In the genomic region with DNA sequence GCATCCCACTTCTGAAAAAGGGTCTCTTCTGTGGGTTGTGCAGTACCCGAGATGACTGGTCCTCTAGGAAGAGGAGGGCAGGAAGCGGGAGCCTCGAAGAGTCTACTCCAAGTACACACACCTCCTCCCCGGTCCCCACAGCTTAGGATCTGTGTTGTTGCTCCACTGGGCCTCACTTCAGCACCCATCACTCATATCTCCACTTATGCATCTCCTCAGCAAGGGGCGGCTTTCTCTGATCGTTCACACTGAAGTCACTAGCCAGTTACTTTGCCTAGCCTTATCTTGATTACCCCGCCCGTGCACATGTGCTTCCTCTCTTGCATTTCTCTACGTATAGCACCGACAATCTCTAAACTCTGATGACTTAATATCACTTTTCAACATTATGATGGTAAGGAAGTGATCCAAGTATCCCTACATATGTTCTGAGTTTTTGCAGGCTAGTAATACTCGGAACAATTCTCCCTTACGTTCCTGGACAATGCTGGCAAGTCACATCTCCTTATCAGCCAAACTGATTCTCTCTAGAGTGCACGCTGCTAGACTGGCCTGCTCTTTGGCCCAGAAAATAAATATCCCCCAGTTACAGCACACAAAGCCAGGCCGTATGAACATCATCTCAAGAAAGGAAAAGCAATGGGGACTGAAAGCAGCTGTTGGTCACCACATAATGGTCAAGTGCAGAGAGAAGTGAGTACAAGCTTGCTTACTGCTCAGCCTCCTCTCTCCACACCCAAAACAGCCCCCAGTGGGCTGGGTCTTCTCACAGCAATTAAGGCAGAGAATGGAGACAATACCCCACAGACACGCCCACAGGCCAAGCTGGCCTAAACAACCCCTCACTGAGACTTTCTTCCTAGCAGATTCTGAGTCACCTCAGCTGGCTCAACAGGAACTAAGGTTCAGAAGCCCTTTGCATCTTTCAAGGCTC, we compare ENCODE assay signal across 19 mouse cellular contexts. TPM values are rescaled to one million over a fixed set of nuclear protein-coding genes. Genes with fewer than 3 reads are reported as not detected.
DNase-seq lines count a peak whose midpoint lies in the region; ATAC-seq and TF ChIP-seq lines count a peak whose summit lies in the region.
"Had no signal": no experiment of that assay in that cellular context is flagged by ENCODE, and none has a peak within 500 bp of the region (broad histone marks: within the 10 kb centered on the region; RNA-seq: fewer than 3 reads in every experiment).

No protein-coding gene starts in this region.

- in situ Hi-C loops in ES-E14 (cut with MboI; ENCODE audit: low sequenced_read_pairs in 2 of 2, unreplicated experiment in 2 of 2) = no loop called here

- 49% methylated on average over 15 of the region's 15 CpGs for WGBS in heart, embryonic 16.5 days
- 58% methylated on average over 15 of the region's 15 CpGs for WGBS in heart, embryonic 11.5 days (ENCODE audit: insufficient replicate concordance)
- WGBS in liver, embryonic 12.5 days (ENCODE audit: insufficient replicate concordance) = 41% methylated on average over 15 of the region's 15 CpGs

- no peaks in the 10 kb centered on the region for H3K27me3 ChIP-seq in heart, embryonic 16.5 days (ENCODE audit: control insufficient read depth, insufficient read depth, low read length)
- no peaks in the 10 kb centered on the region for H3K27me3 ChIP-seq in heart, embryonic 11.5 days (ENCODE audit: control insufficient read depth, insufficient read depth, low read length)
- H3K27me3 ChIP-seq in liver, embryonic 12.5 days (replicated peaks) = no peaks in the 10 kb centered on the region
- H3K27me3 ChIP-seq: hindbrain, embryonic 12.5 days; neural tube, embryonic 12.5 days had no signal

- H3K9me3 ChIP-seq in heart, embryonic 16.5 days (replicated peaks; ENCODE audit: control insufficient read depth, low read length) = peaks cover 6% of the 10 kb centered on the region
- H3K9me3 ChIP-seq in heart, embryonic 11.5 days (replicated peaks; ENCODE audit: control insufficient read depth, low read length) = no peaks in the 10 kb centered on the region
- no peaks in the 10 kb centered on the region for H3K9me3 ChIP-seq in liver, embryonic 12.5 days (replicated peaks)
- no peaks in the 10 kb centered on the region for H3K9me3 ChIP-seq in ES-E14 (ENCODE audit: control insufficient read depth, insufficient read depth, low read depth, low read length)
- H3K9me3 ChIP-seq: neural tube, embryonic 12.5 days had no signal

- TF ChIP-seq POLR2A in embryonic fibroblast, embryonic 13.5 days (IDR thresholded peaks at IDR 0.05; ENCODE audit: low read depth, low read length) = no peak

- ATAC-seq in heart, embryonic 16.5 days (replicated peaks; ENCODE audit: extremely low read depth, insufficient read depth, low FRiP score) = peak; percentile 67; the same call in 1 of the 2 replicates
- no peak for ATAC-seq in heart, embryonic 11.5 days (replicated peaks; ENCODE audit: insufficient number of reproducible peaks, low FRiP score, low TSS enrichment)
- peak; percentile 75 for ATAC-seq in liver, embryonic 12.5 days

- no peak for DNase-seq in liver
- peak; percentile 39 for DNase-seq in ES-E14 (ENCODE audit: low read depth, low spot score)
- no peak for DNase-seq in gastrocnemius, postnatal 36 days
- no peak for DNase-seq in gastrocnemius, postnatal 25 days
- DNase-seq: adrenal gland, postnatal 36 days; cerebellum, adult 9-11 months; gastrocnemius, postnatal 10 days had no signal

- H3K36me3 ChIP-seq in heart, embryonic 16.5 days (ENCODE audit: control insufficient read depth, insufficient read depth) = no peaks in the 10 kb centered on the region
- no peaks in the 10 kb centered on the region for H3K36me3 ChIP-seq in heart, embryonic 11.5 days (ENCODE audit: control insufficient read depth, insufficient read depth, low read length)
- H3K36me3 ChIP-seq in liver, embryonic 12.5 days = no peaks in the 10 kb centered on the region
- H3K36me3 ChIP-seq in ES-E14 (ENCODE audit: control insufficient read depth, insufficient read depth, low read length, poor library complexity, severe bottlenecking) = no peaks in the 10 kb centered on the region
- H3K36me3 ChIP-seq: G1E; hindbrain, embryonic 12.5 days; neural tube, embryonic 12.5 days had no signal

- TF ChIP-seq CTCF in embryonic fibroblast, embryonic 13.5 days (IDR thresholded peaks at IDR 0.05; ENCODE audit: borderline replicate concordance, insufficient read depth, low read length) = no peak

- H3K9ac ChIP-seq in heart, embryonic 16.5 days (ENCODE audit: low read length) = no peak overlapping the region
- H3K9ac ChIP-seq in heart, embryonic 11.5 days (ENCODE audit: low read depth, low read length) = no peak overlapping the region
- H3K9ac ChIP-seq in liver, embryonic 12.5 days = no peak overlapping the region
- H3K9ac ChIP-seq in ES-E14 (ENCODE audit: insufficient read depth, low read depth, low read length, poor library complexity, severe bottlenecking) = no peak overlapping the region
- H3K9ac ChIP-seq: hindbrain, embryonic 12.5 days; neural tube, embryonic 12.5 days had no signal

- peaks cover 3% of the 10 kb centered on the region; the same call in 1 of the 2 replicates for H3K4me1 ChIP-seq in heart, embryonic 16.5 days (ENCODE audit: control insufficient read depth, insufficient read depth, low read length)
- peaks cover 4% of the 10 kb centered on the region; the same call in 1 of the 2 replicates for H3K4me1 ChIP-seq in heart, embryonic 11.5 days (ENCODE audit: control insufficient read depth, insufficient read depth, low read length)
- peaks cover 11% of the 10 kb centered on the region for H3K4me1 ChIP-seq in liver, embryonic 12.5 days
- peaks cover 1 to 4% of the 10 kb centered on the region in 2 experiments; a peak in 1 of 4 replicates for H3K4me1 ChIP-seq in ES-E14 (ENCODE audit: control insufficient read depth in 2 of 2, insufficient read depth in 2 of 2, low read length in 2 of 2, poor library complexity in 1 of 2)
- H3K4me1 ChIP-seq in embryonic fibroblast, embryonic 13.5 days (ENCODE audit: control insufficient read depth, insufficient read depth, low read length) = peaks cover 2% of the 10 kb centered on the region; the same call in 1 of the 2 replicates
- H3K4me1 ChIP-seq: neural tube, embryonic 12.5 days had no signal

- intact Hi-C loops in gastrocnemius, postnatal 36 days (cut with DNase I) = no loop called here

- no peak overlapping the region for H3K4me3 ChIP-seq in heart, embryonic 16.5 days (ENCODE audit: low read length)
- H3K4me3 ChIP-seq in heart, embryonic 11.5 days (ENCODE audit: low read depth, low read length) = no peak overlapping the region
- no peak overlapping the region for H3K4me3 ChIP-seq in liver, embryonic 12.5 days
- no peak overlapping the region for H3K4me3 ChIP-seq in ES-E14 (ENCODE audit: insufficient read depth in 1 of 2, low read depth in 1 of 2, low read length in 2 of 2, poor library complexity in 1 of 2, severe bottlenecking in 1 of 2)
- H3K4me3 ChIP-seq in embryonic fibroblast, embryonic 13.5 days (ENCODE audit: insufficient read depth, low read length) = no peak overlapping the region
- H3K4me3 ChIP-seq: hindbrain, embryonic 12.5 days; neural tube, embryonic 12.5 days had no signal

- no peak overlapping the region for H3K4me2 ChIP-seq in heart, embryonic 16.5 days (ENCODE audit: low read depth, low read length)
- H3K4me2 ChIP-seq in heart, embryonic 11.5 days = no peak overlapping the region
- H3K4me2 ChIP-seq in liver, embryonic 12.5 days = no peak overlapping the region
- H3K4me2 ChIP-seq: hindbrain, embryonic 12.5 days; neural tube, embryonic 12.5 days had no signal

- 0 out of 2 replicates have a peak overlapping the region, but pooled peaks have one; percentile 4 for H3K27ac ChIP-seq in heart, embryonic 16.5 days (ENCODE audit: low read length)
- no peak overlapping the region for H3K27ac ChIP-seq in heart, embryonic 11.5 days (ENCODE audit: low read depth, low read length)
- no peak overlapping the region for H3K27ac ChIP-seq in liver, embryonic 12.5 days
- H3K27ac ChIP-seq in ES-E14 (ENCODE audit: insufficient read depth, low read depth, low read length, poor library complexity, severe bottlenecking) = no peak overlapping the region
- peak overlapping the region; percentile 42; the same call in 1 of the 2 replicates for H3K27ac ChIP-seq in embryonic fibroblast, embryonic 13.5 days (ENCODE audit: insufficient read depth, low read length)
- H3K27ac ChIP-seq: hindbrain, embryonic 12.5 days; macrophage; neural tube, embryonic 12.5 days had no signal

TF ChIP-seq in ES-E14, 5 proteins besides CTCF, POLR2A, EP300 and RAD21:
- TF ChIP-seq ZC3H11A (IDR thresholded peaks at IDR 0.05; ENCODE audit: borderline replicate concordance, low read depth, low read length) (no peak), CHD2 (IDR thresholded peaks at IDR 0.05; ENCODE audit: low read depth, low read length) (no peak), MAFK (IDR thresholded peaks at IDR 0.05; ENCODE audit: insufficient read depth, low read depth, low read length) (no peak), HCFC1 (IDR thresholded peaks at IDR 0.05; ENCODE audit: borderline replicate concordance, insufficient read depth, low read length) (no peak), ZNF384 (IDR thresholded peaks at IDR 0.05; ENCODE audit: low read depth, low read length) (no peak)

RNA-seq across cellular contexts. Expression of a gene that starts 56.8 kb away (rescaled TPM):
- polyA plus RNA-seq in heart, embryonic 16.5 days (2015; fragmentation: Nextera tagmentation; extraction: Ambion mirVana) = 10.9 and 16.8 TPM in 2 replicates
- polyA plus RNA-seq in heart, embryonic 11.5 days (2014; fragmentation: Nextera tagmentation; extraction: Ambion mirVana) = 4.5 and 8.0 TPM in 2 replicates
- polyA plus RNA-seq in liver, embryonic 12.5 days (2016; fragmentation: Nextera tagmentation; extraction: Ambion mirVana) = not detected in 2 replicates
- not detected in 2 replicates for total RNA-seq in ES-E14 (2012; rRNA removed)
- polyA plus RNA-seq in embryonic fibroblast, embryonic 13.5 days (2011; ENCODE audit: insufficient read length, low read depth, missing spikeins) = 1.2 TPM in 1 of 2 replicates, not detected in the other
- total RNA-seq in gastrocnemius, postnatal 36 days (2021) = not detected
- total RNA-seq in gastrocnemius, postnatal 25 days (2021) = under 1 TPM in 1 of 2 experiments, not detected in 1; 0.11 TPM
- polyA plus RNA-seq: C2C12, G1E, macrophage had no signal

RNA-seq across cellular contexts. Expression of a gene that starts 58.2 kb away (rescaled TPM):
- polyA plus RNA-seq in heart, embryonic 16.5 days (2015; fragmentation: Nextera tagmentation; extraction: Ambion mirVana) = 0.24 and 0.58 TPM in 2 replicates
- not detected in 2 replicates for polyA plus RNA-seq in heart, embryonic 11.5 days (2014; fragmentation: Nextera tagmentation; extraction: Ambion mirVana)
- not detected in 2 replicates for polyA plus RNA-seq in liver, embryonic 12.5 days (2016; fragmentation: Nextera tagmentation; extraction: Ambion mirVana)
- 1.3 and 5.7 TPM in 2 replicates for total RNA-seq in ES-E14 (2012; rRNA removed)
- polyA plus RNA-seq in embryonic fibroblast, embryonic 13.5 days (2011; ENCODE audit: insufficient read length, low read depth, missing spikeins) = not detected in 2 replicates
- not detected for total RNA-seq in gastrocnemius, postnatal 36 days (2021)
- not detected for total RNA-seq in gastrocnemius, postnatal 25 days (2021)
- total RNA-seq: adrenal gland, postnatal 36 days; G1E; gastrocnemius, postnatal 10 days; left cerebral cortex, adult 18-20 months had no signal
- polyA plus RNA-seq: G1E; hindbrain, embryonic 12.5 days; intestine, embryonic 14.5 days; limb, embryonic 11.5 days; macrophage; neural tube, embryonic 12.5 days had no signal

Comparison
In these comparisons a context has a peak if more than half of its experiments do, and no peak if none do; other contexts are left out.
1. H3K27ac ChIP-seq: peak in heart, embryonic 16.5 days (single experiment) and embryonic fibroblast, embryonic 13.5 days (single experiment); none in heart, embryonic 11.5 days (single experiment), liver, embryonic 12.5 days (single experiment) and ES-E14 (single experiment).